Mouse (Mus musculus) limb, embryonic 13.5 days (tissue): ENCODE results near the gene Uchl4. TPM values are rescaled to one million over a fixed set of nuclear protein-coding genes. Genes with fewer than 3 reads are reported as not detected.
A peak's percentile ranks its signal among the peaks of the same experiment; 100 is the strongest.

Source experiments
- ATAC-seq: fragments of 200-750 bp; cut with Nextera tagmentation; 2 replicates; pipeline ENCODE4 v1.8.0; 2017; ENCODE audit warnings: low read depth, moderate number of reproducible peaks, moderate TSS enrichment; ENCODE audit not compliant: low FRiP score
- H3K27ac ChIP-seq: fragments of 300-500 bp; sonication (generic); 2 replicates; pipeline ENCODE4 v1.5.1; 2015; ENCODE audit warnings: inconsistent platforms, mild to moderate bottlenecking, moderate library complexity
- H3K27me3 ChIP-seq: fragments of 300-500 bp; sonication (generic); 2 replicates; pipeline ENCODE4 v1.6.1; 2015; ENCODE audit warnings: mild to moderate bottlenecking, inconsistent platforms
- H3K36me3 ChIP-seq: fragments of 300-500 bp; sonication (generic); 2 replicates; pipeline ENCODE4 v1.6.1; 2015; ENCODE audit warnings: inconsistent platforms, mild to moderate bottlenecking, moderate library complexity
- H3K4me1 ChIP-seq: fragments of 300-500 bp; sonication (generic); 2 replicates; pipeline ENCODE4 v1.6.1; 2015; ENCODE audit warnings: inconsistent platforms
- H3K4me2 ChIP-seq: fragments of 300-500 bp; sonication (generic); replicated peaks from 2 replicates; pipeline ENCODE4 v1.6.1; 2015; ENCODE audit warnings: inconsistent platforms, mild to moderate bottlenecking, moderate library complexity
- H3K4me3 ChIP-seq: fragments of 300-500 bp; sonication (generic); 2 replicates; pipeline ENCODE4 v1.5.1; 2015; ENCODE audit warnings: moderate library complexity, mild to moderate bottlenecking, inconsistent platforms
- H3K9ac ChIP-seq: fragments of 300-500 bp; sonication (generic); 2 replicates; pipeline ENCODE4 v1.6.1; 2015; ENCODE audit warnings: mild to moderate bottlenecking, inconsistent platforms
- H3K9me3 ChIP-seq: fragments of 300-500 bp; sonication (generic); 2 replicates; pipeline ENCODE4 v1.6.1; 2016; ENCODE audit warnings: inconsistent platforms
- WGBS: fragments of 180-500 bp; shearing (Covaris S2); methylation state at CpG from one replicate; pipeline ENCODE4 v1.1.7; 2015; 5-methylcytosine and 5-hydroxymethylcytosine counted together
- microRNA-seq: library from miRNA; unstranded; fragments of <30 nt; microRNA quantifications from one replicate; pipeline ENCODE4, GENCODE M21; 2016
- polyA plus RNA-seq: library from polyadenylated mRNA; unstranded; fragments of >200 nt; fragmentation: Nextera tagmentation; extraction: Ambion mirVana; gene quantifications from 2 replicates; pipeline ENCODE4 v1.2.1, GENCODE M21; 2015

Uchl4 gene
- polyA plus RNA-seq, 1 experiment from 2014 or later = 3.2 TPM

DNA sequence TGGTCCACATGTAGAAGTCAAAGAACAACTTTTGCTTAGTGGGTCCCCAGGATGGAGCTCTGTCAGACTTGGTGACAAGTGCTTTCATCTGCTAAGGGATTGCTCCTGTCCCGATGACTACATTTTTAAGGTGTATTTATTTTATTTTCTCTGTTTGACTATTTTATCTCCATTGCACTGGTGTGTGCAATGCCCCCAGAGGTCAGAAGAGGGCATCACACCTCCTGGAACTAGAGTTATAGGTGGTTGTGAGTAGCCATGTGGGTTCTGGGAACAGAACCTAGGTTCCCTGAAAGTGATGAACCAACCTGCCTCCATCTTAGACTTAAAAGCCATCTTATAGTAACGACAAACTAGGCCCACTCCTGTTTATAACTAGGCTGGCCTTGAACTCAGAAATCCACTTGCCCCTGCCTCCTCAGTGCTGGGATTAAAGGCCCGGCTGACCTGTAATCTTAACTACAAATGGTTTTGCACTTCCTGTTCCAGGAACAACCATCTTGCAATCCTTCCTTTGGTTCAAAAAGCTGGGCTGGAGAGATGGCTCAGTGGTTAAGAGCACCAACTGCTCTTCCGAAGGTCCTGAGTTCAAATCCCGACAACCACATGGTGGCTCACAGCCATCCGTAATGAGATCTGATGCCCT is 43.8 kb downstream of the Uchl4 start:
- Histone ChIP-seq H3K4me3 (no peak overlapping the region), H3K4me1 (peaks cover 10% of the 10 kb centered on the region), H3K9me3 (no peaks in the 10 kb centered on the region), H3K27me3 (no peaks in the 10 kb centered on the region), H3K4me2 (no peak overlapping the region), H3K9ac (no peak overlapping the region), H3K27ac (no peak overlapping the region), H3K36me3 (no peaks in the 10 kb centered on the region)
- WGBS = 94% methylated on average over 6 of the region's 6 CpGs
- no peak for ATAC-seq

DNA sequence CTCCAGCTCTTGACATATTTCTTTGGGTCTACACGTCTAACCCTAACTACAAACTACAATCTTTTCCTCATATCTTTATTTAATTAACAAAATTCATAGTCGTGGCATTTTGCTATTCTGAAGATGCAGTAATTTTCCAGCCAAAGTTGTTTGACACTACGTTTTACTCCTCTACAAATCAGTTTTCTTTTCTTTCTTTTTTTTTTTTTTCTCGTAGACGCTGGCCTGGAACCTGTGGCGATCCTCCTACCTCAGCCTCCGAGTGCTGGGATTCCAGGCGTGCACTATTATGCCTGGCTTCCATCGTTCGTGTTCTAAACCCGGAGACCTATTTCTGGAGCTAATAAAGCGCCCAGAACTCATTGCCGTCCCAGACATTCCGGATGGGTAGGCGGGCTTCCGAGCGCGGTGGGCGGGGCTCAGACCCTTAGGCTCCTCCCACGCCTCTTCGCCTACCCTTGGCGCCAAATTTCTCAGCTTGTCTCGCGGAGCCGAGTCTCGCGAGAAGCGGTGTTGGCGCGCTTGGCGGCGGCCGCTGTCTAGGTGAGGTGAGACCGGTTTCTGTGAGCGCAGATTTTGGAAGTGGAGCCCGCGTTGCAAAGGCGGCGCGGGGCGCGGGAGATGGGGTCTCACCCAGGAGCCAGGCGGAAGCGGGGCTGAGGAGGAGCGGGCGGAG is 46.2 kb downstream of the Uchl4 start, which contains the start of gene Tipin:
Gene Tipin, plus strand, starts transcription at position 477 of the 676 bp plus-strand sequence.
- ATAC-seq = peak; percentile 91
- peak within 1 kb of the TSS; percentile 73 for H3K4me2 ChIP-seq
- H3K9me3 ChIP-seq = no peaks in the 10 kb centered on the region
- H3K4me3 ChIP-seq = peak within 1 kb of the TSS; percentile 78
- H3K27me3 ChIP-seq = no peaks in the 10 kb centered on the region
- peaks cover 10% of the 10 kb centered on the region for H3K4me1 ChIP-seq
- WGBS = 3% methylated on average over 46 of the region's 46 CpGs
- peaks cover 8% of the 10 kb centered on the region; the same call in 1 of the 2 replicates for H3K36me3 ChIP-seq
- H3K9ac ChIP-seq = peak within 1 kb of the TSS; percentile 96
- H3K27ac ChIP-seq = peak within 1 kb of the TSS; percentile 96

DNA sequence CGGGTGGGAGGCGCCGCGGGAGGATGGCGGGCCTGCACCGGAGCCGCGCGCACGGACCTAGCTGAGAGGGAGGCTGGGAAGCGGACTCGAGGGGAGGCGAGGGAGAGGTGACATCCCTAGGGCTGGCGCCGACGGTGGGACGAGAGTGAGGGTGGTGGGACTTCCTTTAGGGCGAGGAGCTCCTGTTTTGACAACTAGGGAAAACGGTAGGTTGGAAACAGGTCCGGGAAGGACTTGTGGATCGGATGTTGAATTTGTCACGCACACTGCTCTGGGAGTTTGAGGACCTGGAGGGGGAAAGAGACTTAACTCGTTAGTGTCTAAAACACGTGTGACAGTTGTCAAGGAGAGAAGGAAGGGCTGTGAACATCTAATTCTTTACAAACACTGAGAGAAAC is 46.8 kb downstream of the Uchl4 start:
- under 1% methylated on average over 24 of the region's 24 CpGs for WGBS
- H3K4me3 ChIP-seq = peak overlapping the region; percentile 78
- peak overlapping the region; percentile 96 for H3K27ac ChIP-seq
- no peaks in the 10 kb centered on the region for H3K9me3 ChIP-seq
- H3K27me3 ChIP-seq = no peaks in the 10 kb centered on the region
- peaks cover 10% of the 10 kb centered on the region for H3K36me3 ChIP-seq
- H3K9ac ChIP-seq = peak overlapping the region; percentile 96
- ATAC-seq = peak; percentile 85
- H3K4me2 ChIP-seq = peak overlapping the region; percentile 73
- H3K4me1 ChIP-seq = peaks cover 10% of the 10 kb centered on the region

DNA sequence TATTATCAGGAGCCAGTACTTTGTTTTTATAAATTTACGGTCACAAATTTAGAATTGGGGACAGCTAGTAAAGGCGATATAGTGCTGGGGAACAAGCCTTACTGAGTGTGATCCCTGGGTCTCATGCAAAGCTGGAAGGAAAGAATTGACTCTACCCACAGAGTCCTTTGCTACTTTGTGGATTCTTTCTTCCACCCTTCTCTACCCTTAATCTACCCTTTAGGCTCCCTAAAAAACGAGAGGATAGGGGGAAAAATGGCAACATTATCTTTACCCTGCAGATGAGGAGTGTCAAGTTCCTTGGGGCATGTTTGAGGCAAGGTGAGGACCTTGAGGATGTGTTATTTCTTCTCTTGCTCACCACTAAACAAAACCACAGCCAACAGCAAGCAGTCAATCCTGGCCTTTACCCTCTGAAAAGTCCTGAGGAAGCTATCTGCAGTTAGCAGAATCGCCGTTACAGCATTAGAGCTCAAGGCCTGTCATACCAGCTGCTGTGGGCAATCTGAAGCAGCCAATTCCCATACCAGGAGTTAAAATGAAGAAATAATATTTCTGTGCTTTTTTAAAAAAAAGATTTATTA is 47.5 kb downstream of the Uchl4 start:
- Histone ChIP-seq H3K27ac (peak overlapping the region; percentile 96; the same call in 1 of the 2 replicates), H3K4me2 (peak overlapping the region; percentile 73), H3K4me3 (peak overlapping the region; percentile 78), H3K27me3 (no peaks in the 10 kb centered on the region), H3K36me3 (peaks cover 15% of the 10 kb centered on the region), H3K4me1 (peaks cover 10% of the 10 kb centered on the region), H3K9me3 (no peaks in the 10 kb centered on the region), H3K9ac (peak overlapping the region; percentile 96)
- 62% methylated on average over 5 of the region's 5 CpGs for WGBS
- ATAC-seq = no peak

Small RNA genes lying within 50 kb of the gene (microRNA-seq; reads per million reads assigned to microRNA genes)
- gene Gm24106 = not detected

Other genes with a start within 250 kb of the Uchl4 start
- 10.8 and 11.0 TPM in 2 replicates for gene Smad6, start 213.1 kb upstream of the Uchl4 start, polyA plus RNA-seq
- not detected in 2 replicates for gene Lctl, start 118.1 kb upstream of the Uchl4 start, polyA plus RNA-seq
- 19.3 and 23.7 TPM in 2 replicates for gene Zwilch, start 62.1 kb upstream of the Uchl4 start, polyA plus RNA-seq
- 1,136 and 1,154 TPM in 2 replicates for gene Rpl4, start 61.8 kb upstream of the Uchl4 start, polyA plus RNA-seq
- 30.4 and 30.5 TPM in 2 replicates for gene Snapc5, start 55.9 kb upstream of the Uchl4 start, polyA plus RNA-seq
- gene Map2k1, start 18.4 kb downstream of the Uchl4 start, polyA plus RNA-seq = 79.0 and 80.1 TPM in 2 replicates
- gene Tipin, start 46.4 kb downstream of the Uchl4 start, polyA plus RNA-seq = 218 and 225 TPM in 2 replicates
- 21.4 and 23.0 TPM in 2 replicates for gene Dis3l, start 106.1 kb downstream of the Uchl4 start, polyA plus RNA-seq
- 1.2 TPM in 2 replicates for gene Megf11, start 150.4 kb downstream of the Uchl4 start, polyA plus RNA-seq